Mouse (Mus musculus): ENCODE data around the gene Zfp553. TPM values are rescaled to one million over a fixed set of nuclear protein-coding genes. Genes with fewer than 3 reads are reported as not detected.
"Not testable (repeated sequence)": the region's sequence is repeated elsewhere in the genome, so short reads cannot be mapped to it uniquely, and the experiment has no call there.

Zfp553 gene
- polyA plus RNA-seq, 1 experiment from 2014 or later: 15.7 TPM

DNA sequence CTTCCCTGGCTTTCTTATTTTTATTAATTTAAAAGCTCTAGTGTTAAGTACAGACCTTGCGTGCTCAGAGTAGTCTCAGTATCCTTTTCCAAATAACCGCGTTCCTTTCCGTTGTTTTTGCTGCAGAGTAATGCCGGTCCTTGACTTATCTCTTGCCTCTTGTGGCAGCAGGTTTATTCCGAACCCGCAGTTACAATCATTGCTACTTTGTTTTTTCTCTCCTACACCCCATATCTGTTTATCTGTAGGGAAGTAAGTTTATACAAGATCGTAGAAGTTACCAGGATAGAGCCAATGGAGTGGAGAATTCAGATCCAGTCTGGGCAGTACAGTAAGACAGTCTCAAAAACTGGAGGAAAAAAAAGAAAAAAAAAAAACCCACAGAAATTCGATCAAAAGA, 904 bp downstream of the Zfp553 start:
- peak overlapping the region; percentile 90 for H3K27ac ChIP-seq (ENCODE audit: low read length)
- H3K9me3 ChIP-seq (ENCODE audit: low read length): no peaks in the 10 kb centered on the region
- peak overlapping the region; percentile 77 for H3K4me3 ChIP-seq (ENCODE audit: low read depth, low read length)
- peak overlapping the region; percentile 64 for H3K9ac ChIP-seq (replicated peaks; ENCODE audit: low read depth)
- TF ChIP-seq EP300 (IDR thresholded peaks at IDR 0.05) (no peak), CTCF (IDR thresholded peaks at IDR 0.05) (no peak)
- ATAC-seq: no peak
- peaks cover 16% of the 10 kb centered on the region for H3K36me3 ChIP-seq (ENCODE audit: insufficient read depth, low read length)
- 1% methylated on average over 9 of the region's 9 CpGs for WGBS
- peak overlapping the region; percentile 72 for H3K4me2 ChIP-seq (replicated peaks; ENCODE audit: low read depth, low read length)
- peaks cover 6% of the 10 kb centered on the region; the same call in 1 of the 2 replicates for H3K4me1 ChIP-seq (ENCODE audit: insufficient read depth, low read depth, low read length)
- no peak for DNase-seq (ENCODE audit: low spot score)
- no peaks in the 10 kb centered on the region for H3K27me3 ChIP-seq (replicated peaks; ENCODE audit: insufficient read depth, low read length)

DNA sequence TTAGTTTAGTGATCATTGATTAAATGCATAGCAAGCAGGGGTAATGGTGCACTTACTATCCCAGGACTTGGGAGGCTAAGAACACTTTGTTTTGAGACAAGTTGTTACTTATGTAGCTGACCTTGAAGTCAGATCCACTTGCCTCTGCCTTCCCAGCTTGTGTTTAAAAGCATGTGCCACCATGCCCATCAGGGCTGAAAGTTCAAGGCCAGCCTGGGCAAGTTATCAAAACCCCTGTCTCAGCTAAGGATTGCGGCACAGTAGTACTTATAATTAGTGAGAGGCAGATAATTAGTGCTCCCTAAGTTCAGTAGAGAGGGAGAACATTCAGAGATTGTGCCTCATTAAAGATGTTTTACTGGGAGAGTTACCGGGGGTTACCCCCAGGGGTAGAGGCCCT, 1.9 kb downstream of the Zfp553 start:
- TF ChIP-seq EP300 (IDR thresholded peaks at IDR 0.05) (no peak), CTCF (IDR thresholded peaks at IDR 0.05) (no peak)

DNA sequence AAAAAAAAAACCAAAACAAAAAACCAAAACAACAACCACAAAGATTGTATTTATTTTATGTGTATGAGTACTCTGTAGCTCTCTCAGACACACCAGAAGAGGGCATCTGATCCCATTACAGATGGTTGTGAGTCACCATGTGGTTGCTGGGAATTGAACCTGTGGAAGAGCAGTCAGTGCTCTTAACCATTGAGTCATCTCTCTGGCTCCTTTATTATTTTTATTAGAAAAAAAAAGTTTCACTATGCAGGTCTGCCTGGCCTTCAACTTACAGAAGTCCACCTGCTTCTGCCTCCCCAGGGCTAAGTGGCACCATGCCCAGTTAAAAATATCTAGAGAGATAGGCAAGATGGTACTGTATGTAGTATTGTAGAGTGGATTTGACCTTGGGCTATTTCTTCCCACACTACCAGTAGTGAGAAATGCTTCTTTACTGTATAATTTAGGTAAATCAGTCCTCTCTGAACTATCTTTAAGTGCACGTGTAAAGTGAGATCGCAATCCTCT, 10.6 kb downstream of the Zfp553 start:
- no peak for ATAC-seq
- DNase-seq (ENCODE audit: low spot score): no peak
- Histone ChIP-seq H3K4me1 (ENCODE audit: insufficient read depth, low read depth, low read length) (peaks cover 8% of the 10 kb centered on the region; the same call in 1 of the 2 replicates), H3K4me2 (replicated peaks; ENCODE audit: low read depth, low read length) (peak overlapping the region; percentile 81), H3K4me3 (ENCODE audit: low read depth, low read length) (no peak overlapping the region), H3K9ac (replicated peaks; ENCODE audit: low read depth) (no peak overlapping the region), H3K36me3 (ENCODE audit: insufficient read depth, low read length) (no peaks in the 10 kb centered on the region; the same call in 1 of the 2 replicates), H3K27me3 (replicated peaks; ENCODE audit: insufficient read depth, low read length) (no peaks in the 10 kb centered on the region), H3K27ac (ENCODE audit: low read length) (peak overlapping the region; percentile 93), H3K9me3 (ENCODE audit: low read length) (no peaks in the 10 kb centered on the region)
- WGBS: 33% methylated on average over 2 of the region's 2 CpGs
- TF ChIP-seq EP300 (IDR thresholded peaks at IDR 0.05) (no peak), CTCF (IDR thresholded peaks at IDR 0.05) (peak; percentile 11; the same call in 1 of the 2 replicates)

More for the DNA sequence above, 1.9 kb downstream of the Zfp553 start:
- ATAC-seq: no peak
- Histone ChIP-seq H3K9me3 (ENCODE audit: low read length) (no peaks in the 10 kb centered on the region), H3K36me3 (ENCODE audit: insufficient read depth, low read length) (peaks cover 16% of the 10 kb centered on the region), H3K4me3 (ENCODE audit: low read depth, low read length) (no peak overlapping the region), H3K9ac (replicated peaks; ENCODE audit: low read depth) (no peak overlapping the region), H3K4me1 (ENCODE audit: insufficient read depth, low read depth, low read length) (peaks cover 6% of the 10 kb centered on the region; the same call in 1 of the 2 replicates), H3K27ac (ENCODE audit: low read length) (no peak overlapping the region), H3K4me2 (replicated peaks; ENCODE audit: low read depth, low read length) (no peak overlapping the region), H3K27me3 (replicated peaks; ENCODE audit: insufficient read depth, low read length) (no peaks in the 10 kb centered on the region)
- no peak for DNase-seq (ENCODE audit: low spot score)
- 95% methylated on average over 2 of the region's 2 CpGs for WGBS

DNA sequence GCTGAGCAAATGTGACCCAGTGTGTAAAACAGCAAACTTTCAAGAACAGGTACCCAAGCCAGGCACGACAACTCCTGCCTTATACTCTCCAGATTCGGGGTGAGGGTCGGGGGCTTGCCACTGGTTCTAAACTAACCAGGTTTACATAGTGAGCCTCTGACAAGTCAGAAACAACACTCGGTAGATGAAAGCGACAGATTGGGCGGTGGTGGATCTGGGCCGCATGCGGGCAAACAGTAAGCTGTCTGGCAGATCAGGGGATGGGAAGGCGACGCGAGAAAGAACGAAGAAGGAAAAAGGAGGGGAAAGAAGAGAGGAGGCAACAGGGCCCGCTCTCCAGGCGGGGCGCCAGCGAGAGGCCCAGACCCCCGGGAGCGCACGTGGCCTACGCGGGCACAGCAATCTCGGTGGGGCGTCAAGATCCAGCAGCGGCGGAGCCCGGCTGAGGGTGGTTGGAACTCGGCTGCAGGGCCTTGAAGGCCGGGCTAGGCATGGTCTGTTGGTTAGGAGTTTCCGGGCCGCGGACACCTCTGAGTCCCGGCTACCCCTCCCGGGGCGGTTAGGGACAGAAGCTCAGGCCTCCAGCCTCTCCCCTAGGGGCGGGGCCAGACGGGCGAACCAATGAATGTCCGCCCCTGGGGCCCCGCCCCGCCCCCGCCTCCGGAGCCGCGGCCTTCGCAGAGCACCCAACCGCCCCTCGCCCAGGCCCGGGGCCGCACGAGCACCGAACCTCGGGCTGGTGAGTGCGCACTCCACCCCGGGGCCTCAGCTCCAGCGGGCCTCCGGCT, 11.2 kb downstream of the Zfp553 start, which contains the start of gene Zfp771:
TSS of gene Zfp771 (plus strand) at position 405 of the 788 bp plus-strand sequence.
- Histone ChIP-seq H3K36me3 (ENCODE audit: insufficient read depth, low read length) (no peaks in the 10 kb centered on the region; the same call in 1 of the 2 replicates), H3K27me3 (replicated peaks; ENCODE audit: insufficient read depth, low read length) (no peaks in the 10 kb centered on the region), H3K4me2 (replicated peaks; ENCODE audit: low read depth, low read length) (peak within 1 kb of the TSS; percentile 81), H3K4me3 (ENCODE audit: low read depth, low read length) (peak within 1 kb of the TSS; percentile 74), H3K4me1 (ENCODE audit: insufficient read depth, low read depth, low read length) (peaks cover 8% of the 10 kb centered on the region; the same call in 1 of the 2 replicates), H3K9ac (replicated peaks; ENCODE audit: low read depth) (peak within 1 kb of the TSS; percentile 88), H3K9me3 (ENCODE audit: low read length) (no peaks in the 10 kb centered on the region), H3K27ac (ENCODE audit: low read length) (peak within 1 kb of the TSS; percentile 93)
- DNase-seq (ENCODE audit: low spot score) (peak; percentile 97), ATAC-seq (peak; percentile 98)
- TF ChIP-seq EP300 (IDR thresholded peaks at IDR 0.05): no peak
- no peak; the same call in 1 of the 2 replicates for TF ChIP-seq CTCF (IDR thresholded peaks at IDR 0.05)
- 2% methylated on average over 36 of the region's 56 CpGs for WGBS

DNA sequence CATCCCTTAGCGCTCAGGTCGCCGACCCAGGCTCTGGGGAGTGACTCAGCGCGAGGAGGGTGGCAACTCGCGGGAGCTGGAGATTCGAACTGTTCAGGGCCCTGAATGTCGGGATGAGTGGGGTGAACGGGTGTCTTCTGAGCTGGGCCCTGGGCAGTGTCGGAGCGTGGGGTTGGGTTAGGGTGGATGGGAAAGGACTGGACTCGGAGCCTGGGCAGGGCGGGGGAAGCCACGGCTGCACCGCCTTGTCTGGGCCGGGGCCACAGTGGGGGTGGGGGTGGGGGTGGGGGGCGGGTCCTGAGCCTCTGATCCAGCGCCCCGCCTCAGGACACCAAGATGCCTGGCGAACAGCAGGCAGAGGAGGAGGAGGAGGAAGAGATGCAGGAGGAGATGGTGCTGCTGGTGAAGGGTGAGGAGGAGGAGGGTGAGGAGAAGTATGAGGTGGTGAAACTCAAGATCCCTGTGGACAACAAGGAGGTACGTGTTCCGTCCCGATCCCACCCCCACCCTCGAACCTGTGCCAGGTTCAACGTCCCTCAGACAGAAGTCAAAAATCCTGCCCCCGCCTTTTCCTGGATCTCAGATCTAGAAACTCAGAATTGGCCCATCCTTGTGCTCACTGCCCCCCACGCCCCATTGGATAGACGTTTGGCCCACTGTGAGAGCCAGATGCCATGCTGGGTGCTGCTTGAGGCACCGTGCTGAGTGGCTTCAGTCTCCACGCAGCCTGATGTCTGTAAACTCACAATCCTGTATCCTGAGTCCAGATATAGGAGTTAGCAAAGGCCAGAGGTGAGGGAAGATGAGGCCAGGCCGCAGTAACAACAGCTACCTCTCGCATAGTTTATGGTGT, 12.0 kb downstream of the Zfp553 start:
- Histone ChIP-seq H3K4me2 (replicated peaks; ENCODE audit: low read depth, low read length) (peak overlapping the region; percentile 81), H3K9ac (replicated peaks; ENCODE audit: low read depth) (peak overlapping the region; percentile 88), H3K4me1 (ENCODE audit: insufficient read depth, low read depth, low read length) (peaks cover 8% of the 10 kb centered on the region; the same call in 1 of the 2 replicates), H3K27ac (ENCODE audit: low read length) (peak overlapping the region; percentile 93), H3K36me3 (ENCODE audit: insufficient read depth, low read length) (peaks cover 4% of the 10 kb centered on the region), H3K4me3 (ENCODE audit: low read depth, low read length) (peak overlapping the region; percentile 74), H3K27me3 (replicated peaks; ENCODE audit: insufficient read depth, low read length) (no peaks in the 10 kb centered on the region), H3K9me3 (ENCODE audit: low read length) (no peaks in the 10 kb centered on the region)
- DNase-seq (ENCODE audit: low spot score) (no peak), ATAC-seq (peak; percentile 76)
- no peak for TF ChIP-seq EP300 (IDR thresholded peaks at IDR 0.05)
- WGBS: 9% methylated on average over 29 of the region's 33 CpGs

DNA sequence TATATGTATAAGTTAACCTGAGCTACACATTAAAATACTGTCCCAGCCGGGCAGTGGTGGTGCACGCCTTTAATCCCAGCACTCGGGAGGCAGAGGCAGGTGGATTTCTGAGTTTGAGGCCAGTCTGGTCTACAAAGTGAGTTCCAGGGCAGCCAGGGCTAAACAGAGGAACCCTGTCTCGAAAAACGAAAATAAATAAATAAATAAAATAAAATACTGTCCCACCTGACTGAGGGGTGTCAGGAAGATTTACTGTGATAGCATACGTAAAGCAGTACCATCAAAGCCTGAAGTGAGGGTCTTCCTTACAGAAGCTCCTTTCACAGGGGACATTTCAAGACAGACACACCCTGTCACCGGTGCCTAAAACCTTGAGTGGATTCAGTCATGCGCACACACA, 17.6 kb downstream of the Zfp553 start:
- not testable (repeated sequence) for H3K4me1 ChIP-seq (ENCODE audit: insufficient read depth, low read depth, low read length); ATAC-seq; H3K36me3 ChIP-seq (ENCODE audit: insufficient read depth, low read length); H3K27ac ChIP-seq (ENCODE audit: low read length); H3K9me3 ChIP-seq (ENCODE audit: low read length); H3K9ac ChIP-seq (replicated peaks; ENCODE audit: low read depth); H3K27me3 ChIP-seq (replicated peaks; ENCODE audit: insufficient read depth, low read length); H3K4me3 ChIP-seq (ENCODE audit: low read depth, low read length); H3K4me2 ChIP-seq (replicated peaks; ENCODE audit: low read depth, low read length); DNase-seq (ENCODE audit: low spot score)
- whole genome bisulfite sequencing: 91% methylated on average over 8 of the region's 8 CpGs
